Mouse (Mus musculus) ES-E14 (cell line): ENCODE results near the gene Kctd14. TPM values are rescaled to one million over a fixed set of nuclear protein-coding genes. Genes with fewer than 3 reads are reported as not detected.

Source experiments
- DNase-seq: peaks from one replicate; pipeline ENCODE4 v3.0.0-alpha.2; 2013; ENCODE audit warnings: low read depth, low spot score
- H3K27ac ChIP-seq: 2 replicates; pipeline ENCODE4 v1.5.1; 2012; ENCODE audit warnings: low read depth, mild to moderate bottlenecking, low read length, moderate library complexity, mixed read lengths; ENCODE audit not compliant: poor library complexity, insufficient read depth, severe bottlenecking
- H3K36me3 ChIP-seq: 2 replicates; pipeline ENCODE4 v1.6.1; 2012; ENCODE audit warnings: mild to moderate bottlenecking, low read length, moderate library complexity, mixed read lengths; ENCODE audit not compliant: control insufficient read depth, poor library complexity, insufficient read depth, severe bottlenecking
- H3K4me1 ChIP-seq, 2 experiments: fragments of 150-350 bp in 1 of 2; sonication (generic) in 1 of 2; 2 replicates each; pipeline ENCODE4 v1.6.1; 2012; ENCODE audit warnings: low read length in 2 of 2, mild to moderate bottlenecking in 1 of 2, mixed read lengths in 1 of 2; ENCODE audit not compliant: control insufficient read depth in 2 of 2, insufficient read depth in 2 of 2, poor library complexity in 1 of 2
- H3K4me3 ChIP-seq, 2 experiments: fragments of 150-350 bp in 1 of 2; sonication (generic) in 1 of 2; 2 replicates each; pipeline ENCODE4 v1.5.1; 2012; ENCODE audit warnings: low read length in 2 of 2, low read depth in 1 of 2, mild to moderate bottlenecking in 1 of 2, mixed read lengths in 1 of 2; ENCODE audit not compliant: insufficient read depth in 1 of 2, poor library complexity in 1 of 2, severe bottlenecking in 1 of 2
- H3K9ac ChIP-seq: 2 replicates; pipeline ENCODE4 v1.6.1; 2012; ENCODE audit warnings: low read depth, mild to moderate bottlenecking, low read length, mixed read lengths; ENCODE audit not compliant: poor library complexity, insufficient read depth, severe bottlenecking
- H3K9me3 ChIP-seq: fragments of 150-350 bp; sonication (generic); 2 replicates; pipeline ENCODE4 v1.6.1; 2012; ENCODE audit warnings: low read depth, mild to moderate bottlenecking, low read length; ENCODE audit not compliant: control insufficient read depth, insufficient read depth
- CHD2 ChIP-seq: IDR thresholded peaks from 2 replicates; pipeline ENCODE4 v1.6.1; 2014; ENCODE audit warnings: mild to moderate bottlenecking, low read depth, low read length, inconsistent platforms
- HCFC1 ChIP-seq: IDR thresholded peaks from 2 replicates; pipeline ENCODE4 v1.6.1; 2012; ENCODE audit warnings: low read length, inconsistent platforms, borderline replicate concordance; ENCODE audit not compliant: insufficient read depth
- MAFK ChIP-seq: IDR thresholded peaks from 2 replicates; pipeline ENCODE4 v1.6.1; 2014; ENCODE audit warnings: mild to moderate bottlenecking, low read depth, low read length, inconsistent platforms; ENCODE audit not compliant: insufficient read depth
- ZC3H11A ChIP-seq: IDR thresholded peaks from 2 replicates; pipeline ENCODE4 v1.6.1; 2012; ENCODE audit warnings: low read depth, mild to moderate bottlenecking, inconsistent platforms, low read length, borderline replicate concordance
- ZNF384 ChIP-seq: IDR thresholded peaks from 2 replicates; pipeline ENCODE4 v1.6.1; 2012; ENCODE audit warnings: low read depth, low read length, inconsistent platforms
- in situ Hi-C, 2 experiments: fragments of 600-800 bp; cut with MboI; formaldehyde crosslinking; loops; one replicate each; pipeline ENCODE4 v1.15.1; 2025; ENCODE audit warnings: low sequenced_read_pairs in 2 of 2, inconsistent platforms in 1 of 2; ENCODE audit not compliant: unreplicated experiment in 2 of 2
- total RNA-seq: library from RNA; depleted of rRNA; stranded (reverse); fragments of 300-350 nt; gene quantifications from 2 replicates; pipeline ENCODE4 v1.2.3, GENCODE M21; 2012

Gene Kctd14
- total RNA-seq, 1 experiment, result 0.09 TPM

- Histone ChIP-seq H3K27ac (no peak overlapping the region), H3K9ac (no peak overlapping the region), H3K4me3 (no peak overlapping the region), H3K36me3 (no peaks in the 10 kb centered on the region), H3K9me3 (no peaks in the 10 kb centered on the region), H3K4me1 (peaks cover 2 to 11% of the 10 kb centered on the region in 2 experiments; a peak in 1 of 4 replicates)
- DNase-seq, result no peak
- TF ChIP-seq HCFC1, result no peak
- TF ChIP-seq ZNF384, result no peak
- no peak for TF ChIP-seq MAFK
- TF ChIP-seq CHD2, result no peak
- TF ChIP-seq ZC3H11A, result no peak
- in situ Hi-C loops, result no loop called here
Measured at GRCm38 (mm10) chr7:97418717-97419116, 32.4 kb upstream of the Kctd14 start.

DNA sequence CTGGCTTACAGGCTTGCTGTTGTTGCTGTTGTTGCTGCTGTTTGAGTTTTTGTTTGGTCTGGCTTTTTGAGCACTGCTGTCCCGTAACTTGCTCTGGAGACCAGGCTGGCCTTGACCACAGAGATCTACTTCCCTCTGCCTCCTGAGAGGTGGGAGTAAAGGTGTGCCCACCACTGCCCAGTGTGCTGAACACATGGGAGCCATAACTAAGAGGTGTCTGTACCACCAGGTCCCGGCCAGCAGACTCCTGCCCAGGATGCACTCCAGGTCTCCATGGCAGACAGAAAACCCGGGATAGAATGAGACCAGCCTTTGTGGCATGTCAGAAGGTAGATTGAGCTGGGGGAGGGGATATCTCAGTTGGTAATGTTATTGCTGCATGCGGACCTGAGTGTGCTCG, 32.0 kb upstream of the Kctd14 start:
- Histone ChIP-seq H3K4me3 (no peak overlapping the region), H3K4me1 (peaks cover 2 to 9% of the 10 kb centered on the region in 2 experiments; a peak in 1 of 4 replicates), H3K9ac (no peak overlapping the region), H3K36me3 (no peaks in the 10 kb centered on the region), H3K27ac (no peak overlapping the region), H3K9me3 (no peaks in the 10 kb centered on the region)
- in situ Hi-C loops, result no loop called here
- TF ChIP-seq CHD2, result no peak
- TF ChIP-seq MAFK, result no peak
- no peak for TF ChIP-seq ZNF384
- no peak for TF ChIP-seq ZC3H11A
- no peak for TF ChIP-seq HCFC1
- no peak for DNase-seq

- H3K9me3 ChIP-seq, result no peaks in the 10 kb centered on the region
- H3K36me3 ChIP-seq, result no peaks in the 10 kb centered on the region
- H3K27ac ChIP-seq, result no peak overlapping the region
- no peak for TF ChIP-seq MAFK
- no peak for TF ChIP-seq ZC3H11A
- DNase-seq, result no peak
- no peak overlapping the region for H3K9ac ChIP-seq
- H3K4me3 ChIP-seq, result no peak overlapping the region
- H3K4me1 ChIP-seq, result peaks cover 0 to 7% of the 10 kb centered on the region in 2 experiments; a peak in 1 of 4 replicates
- in situ Hi-C loops, result no loop called here
Measured at GRCm38 (mm10) chr7:97420406-97420805, 30.7 kb upstream of the Kctd14 start.

- TF ChIP-seq CHD2 (no peak), HCFC1 (no peak), MAFK (no peak), ZC3H11A (no peak), ZNF384 (no peak)
- no peaks in the 10 kb centered on the region for H3K9me3 ChIP-seq
- no peak overlapping the region for H3K27ac ChIP-seq
- H3K9ac ChIP-seq, result no peak overlapping the region
- no peak for DNase-seq
- no peak overlapping the region for H3K4me3 ChIP-seq
- in situ Hi-C loops, result no loop called here
- H3K36me3 ChIP-seq, result no peaks in the 10 kb centered on the region
- peaks cover 0 to 4% of the 10 kb centered on the region in 2 experiments; a peak in 1 of 4 replicates for H3K4me1 ChIP-seq
Measured at GRCm38 (mm10) chr7:97420958-97421651, 30.0 kb upstream of the Kctd14 start.
